Mouse (Mus musculus) liver, embryonic 15.5 days (tissue): ENCODE results near the gene Tmem243. TPM values are rescaled to one million over a fixed set of nuclear protein-coding genes. Genes with fewer than 3 reads are reported as not detected.

Experiments used
- polyA plus RNA-seq: library from polyadenylated mRNA; unstranded; fragments of >200 nt; fragmentation: Nextera tagmentation; extraction: Ambion mirVana; gene quantifications from 2 replicates; pipeline ENCODE4 v1.2.1, GENCODE M21; 2015

Tmem243 gene
- polyA plus RNA-seq, 1 experiment from 2014 or later, result 10.9 TPM

Other genes with a start within 250 kb of the Tmem243 start
- 28.7 and 32.8 TPM in 2 replicates for gene Abcb4, start 207.0 kb upstream of the Tmem243 start, polyA plus RNA-seq
- 58.1 and 58.3 TPM in 2 replicates for gene Crot, start 103.3 kb upstream of the Tmem243 start, polyA plus RNA-seq
- gene Dmtf1, start 61.1 kb downstream of the Tmem243 start, polyA plus RNA-seq, result 9.1 and 9.9 TPM in 2 replicates
- 0.13 and 0.23 TPM in 2 replicates for gene 9330182L06Rik, start 165.4 kb downstream of the Tmem243 start, polyA plus RNA-seq